Mouse (Mus musculus) neutrophil, adult 5-6 weeks (primary cell): ENCODE data around the gene Gnai2. TPM values are rescaled to one million over a fixed set of nuclear protein-coding genes. Genes with fewer than 3 reads are reported as not detected.
A peak's percentile ranks its signal among the peaks of the same experiment; 100 is the strongest.

ENCODE experiments used
- ATAC-seq: fragments of 151-379, 151-347 bp; 2 replicates; pipeline ENCODE4 v1.8.0; 2017; ENCODE audit warnings: mild to moderate bottlenecking, moderate TSS enrichment; ENCODE audit not compliant: insufficient number of reproducible peaks, poor library complexity, low FRiP score, severe bottlenecking; ENCODE audit errors: extremely low read depth
- total RNA-seq: library from RNA; stranded (forward); fragments of 200-1000 nt; gene quantifications from 2 replicates; pipeline ENCODE4 v1.2.3, GENCODE M21; 2017

The Gnai2 gene
- total RNA-seq, 1 experiment from 2014 or later: 1,081 TPM

- no peak for ATAC-seq
These were observed 16.2 kb downstream of the Gnai2 start for GRCm38 (mm10) chr9:107618778-107619545.

GRCm38 (mm10) chr9:107618098-107618497, 17.1 kb downstream of the Gnai2 start:
- ATAC-seq: no peak

- ATAC-seq: no peak
These were observed 17.7 kb downstream of the Gnai2 start for GRCm38 (mm10) chr9:107617461-107617860.

DNA sequence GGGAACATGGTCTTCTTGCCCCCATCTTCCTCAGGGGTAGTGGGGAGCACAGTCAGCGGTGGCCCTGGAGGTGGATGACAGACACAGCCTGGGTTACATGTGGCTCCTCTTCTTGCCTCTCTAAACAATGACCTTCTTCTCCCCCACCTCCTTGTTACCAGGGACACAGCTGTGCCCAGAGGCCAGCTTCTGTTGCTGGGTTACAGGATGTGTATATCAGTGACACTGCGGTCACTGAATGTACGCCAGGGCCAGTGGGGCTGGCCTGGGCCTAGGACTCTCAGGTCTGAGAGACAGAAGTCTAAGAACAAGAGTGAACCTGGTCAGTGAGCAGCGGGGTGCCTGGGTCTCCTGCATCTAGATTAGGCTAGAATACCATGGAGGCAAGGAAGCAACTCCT, 20.1 kb downstream of the Gnai2 start:
- ATAC-seq: no peak

DNA sequence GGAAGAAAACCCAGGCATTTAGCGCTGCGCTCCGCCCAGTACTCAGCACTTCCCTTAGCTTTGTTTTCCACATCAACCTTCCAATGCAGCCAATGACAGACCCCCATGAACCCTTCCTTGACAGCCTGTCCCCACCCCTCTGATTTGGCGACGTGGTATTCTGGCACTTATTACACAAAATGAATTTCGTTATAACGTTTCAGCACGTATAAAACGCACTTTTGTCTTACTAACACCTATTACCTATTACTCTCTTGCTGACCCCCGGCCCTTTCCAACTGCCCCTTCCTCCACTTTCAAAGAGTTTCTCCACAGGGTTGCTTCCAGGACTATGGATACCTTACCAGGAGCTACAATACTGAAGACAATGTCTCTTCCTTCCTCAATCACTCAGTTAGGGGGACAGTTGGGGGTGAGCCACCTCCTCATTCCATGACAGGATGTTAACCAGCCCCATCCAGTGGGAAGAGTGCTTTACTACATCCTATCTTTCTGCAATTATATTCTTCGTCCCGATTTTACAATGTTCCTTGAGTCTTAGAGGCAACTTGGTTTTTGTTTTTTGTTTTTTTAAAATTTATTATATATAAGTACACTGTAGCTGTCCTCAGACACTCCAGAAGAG, 22.1 kb downstream of the Gnai2 start:
- no peak for ATAC-seq

DNA sequence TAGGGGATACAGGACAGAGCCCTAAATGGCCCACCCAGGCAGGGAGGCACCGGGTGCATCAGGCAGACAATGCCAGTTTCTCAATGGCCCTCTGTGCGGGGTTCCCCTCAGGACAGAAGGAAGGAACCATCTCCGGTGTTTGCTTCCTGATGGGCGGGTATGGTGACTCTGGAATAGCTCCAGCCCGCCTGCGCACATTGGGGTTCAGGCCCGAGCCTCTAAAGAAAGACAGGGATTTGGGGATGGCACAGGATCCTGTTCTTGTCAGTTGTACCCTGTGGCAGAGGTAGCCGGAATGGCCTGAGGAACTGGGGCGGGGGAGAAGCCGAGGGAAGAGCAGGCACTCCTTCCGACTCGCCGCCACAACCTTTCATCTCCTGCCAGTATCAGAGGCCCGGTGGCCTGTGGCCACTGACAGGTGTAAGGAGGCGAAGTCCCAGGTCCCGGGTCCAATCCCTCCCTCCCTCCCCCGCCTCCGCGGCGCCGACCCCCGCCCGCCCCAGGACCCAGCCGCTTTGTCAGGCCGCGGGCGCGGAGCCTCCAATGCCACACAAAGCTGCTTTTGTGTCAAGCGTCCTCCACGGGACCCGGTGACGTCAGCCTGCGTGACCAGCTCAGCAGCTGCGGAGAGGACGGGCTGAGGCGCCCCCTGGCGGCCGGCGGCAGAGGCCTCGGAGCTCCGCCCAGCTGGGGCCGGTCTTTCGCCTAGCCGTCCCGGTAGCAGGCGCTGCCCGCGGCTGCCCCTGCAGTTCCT, 22.8 kb downstream of the Gnai2 start:
- peak; percentile 81 for ATAC-seq

DNA sequence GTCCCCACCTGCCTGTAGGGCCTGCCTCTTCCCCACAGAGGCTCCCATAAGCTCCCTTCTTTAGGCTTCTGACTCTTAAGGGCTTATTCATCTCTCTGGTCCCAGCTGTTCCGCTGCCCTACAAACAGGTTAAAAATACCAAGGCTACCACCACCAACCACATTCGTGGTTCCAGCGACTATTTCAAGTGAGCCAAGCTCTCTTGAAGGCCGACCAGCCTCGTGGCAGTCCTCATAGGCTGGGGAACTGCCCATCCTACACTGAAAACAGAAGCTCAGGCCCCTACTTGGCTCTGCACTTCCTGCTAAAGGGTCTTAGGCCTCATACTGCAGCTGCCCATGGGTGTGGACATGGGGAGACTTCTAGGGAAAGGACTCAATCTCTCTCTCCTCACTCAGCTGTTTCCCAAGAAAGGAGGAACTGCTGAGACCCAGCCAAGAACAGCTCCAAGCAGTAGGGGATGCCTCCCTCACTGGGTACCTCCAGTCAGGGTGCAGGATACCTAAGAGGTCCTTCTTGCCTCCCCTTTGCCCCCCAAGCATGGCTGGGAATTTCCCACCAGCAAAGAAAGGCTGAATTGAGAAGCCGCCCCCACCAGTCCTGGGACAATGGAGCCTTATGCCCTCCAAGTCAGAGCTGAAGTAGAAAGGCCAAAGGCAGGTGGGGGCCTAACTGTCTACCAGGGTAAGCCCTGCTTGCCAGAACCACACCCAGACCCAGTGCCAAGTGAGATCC, 23.5 kb downstream of the Gnai2 start:
- no peak for ATAC-seq

GRCm38 (mm10) chr9:107609433-107609830, 25.7 kb downstream of the Gnai2 start:
- ATAC-seq: no peak

GRCm38 (mm10) chr9:107608741-107609432, 26.3 kb downstream of the Gnai2 start, which contains the start of gene Sema3b:
Gene Sema3b, minus strand, starts transcription at chr9:107609229.
- ATAC-seq: no peak

DNA sequence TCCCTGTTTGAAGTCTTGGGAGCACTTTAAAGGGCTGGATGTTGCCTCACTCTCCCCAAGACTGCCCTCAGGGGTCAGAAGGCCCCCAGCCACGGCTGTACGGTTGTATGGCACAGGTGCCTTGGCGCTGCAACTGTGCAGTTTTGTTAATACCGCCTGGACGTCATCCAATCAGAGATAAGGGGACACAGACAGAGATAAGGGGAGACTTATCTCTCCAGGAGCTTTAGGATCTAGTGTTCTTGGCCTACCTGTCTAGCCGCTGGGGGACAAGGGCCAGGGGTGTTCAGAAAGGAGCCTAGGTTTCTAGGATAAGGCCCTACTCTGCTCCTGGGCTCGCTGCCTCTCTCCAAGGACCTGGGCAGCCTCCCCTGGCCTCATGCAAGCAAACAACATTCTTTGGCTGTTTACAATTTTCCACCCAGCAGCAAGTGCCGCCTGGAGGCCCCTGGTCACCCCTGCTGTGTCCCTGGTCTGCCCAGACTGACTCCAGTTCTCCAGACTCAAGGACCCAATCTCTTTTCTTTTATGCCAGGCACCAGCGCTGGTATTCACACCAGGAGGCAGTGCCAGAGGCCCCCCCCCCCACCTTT, 27.4 kb downstream of the Gnai2 start:
- no peak for ATAC-seq

- no peak for ATAC-seq
These were observed 28.1 kb downstream of the Gnai2 start for GRCm38 (mm10) chr9:107607036-107607435.

DNA sequence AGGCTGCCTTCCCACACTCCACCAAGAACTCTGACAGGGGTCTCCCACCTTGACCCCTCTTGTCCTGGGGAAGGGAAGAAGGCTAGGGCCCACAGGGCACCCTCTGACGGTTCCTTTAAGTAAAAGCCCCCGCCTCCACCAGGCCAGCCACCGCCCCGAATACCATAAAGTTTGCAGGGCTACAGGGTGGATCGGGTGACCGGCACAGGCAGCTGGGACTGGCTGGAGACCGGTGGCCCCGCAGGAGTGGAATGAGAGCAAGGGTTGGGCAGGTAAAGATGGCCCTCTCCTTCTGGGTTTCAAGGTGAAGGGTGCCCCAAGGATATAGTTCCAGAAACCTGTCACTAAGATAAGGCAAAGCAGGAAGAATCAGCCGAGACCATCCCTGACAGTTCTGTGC, 28.6 kb downstream of the Gnai2 start:
- no peak for ATAC-seq

DNA sequence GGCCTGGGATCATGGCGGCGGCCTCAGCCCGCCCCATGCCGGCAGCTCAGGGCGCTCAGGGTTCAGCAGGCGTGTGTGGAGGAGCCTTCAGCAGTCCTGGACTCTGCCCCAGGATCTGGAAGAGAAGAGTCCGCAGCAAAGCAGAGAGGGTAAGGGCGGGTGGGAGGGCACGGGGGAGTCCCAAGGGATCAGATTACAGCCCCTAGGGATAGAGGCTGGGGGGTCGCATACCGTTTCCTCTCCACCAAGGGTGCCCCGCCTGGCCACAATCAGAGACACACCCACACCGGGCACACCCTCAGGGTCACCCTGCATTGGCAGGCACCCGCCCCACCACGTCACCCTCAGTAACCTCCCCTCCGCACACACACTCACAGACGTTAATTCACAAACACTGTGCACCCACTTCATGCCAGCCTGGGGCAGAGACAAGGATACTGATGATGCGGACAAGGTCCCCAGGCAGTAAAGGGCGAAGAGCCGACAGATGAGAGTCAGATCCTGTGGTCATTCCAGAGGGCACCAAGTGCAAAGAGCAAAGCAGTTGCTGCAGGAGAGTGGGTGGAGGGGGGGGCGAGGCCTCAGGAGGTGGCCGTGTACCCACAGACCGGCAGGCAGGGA, 30.0 kb downstream of the Gnai2 start:
- ATAC-seq: no peak

- ATAC-seq: peak; percentile 34; the same call in 1 of the 2 replicates
These were observed 31.9 kb downstream of the Gnai2 start for GRCm38 (mm10) chr9:107603251-107603650.

- peak; percentile 74 for ATAC-seq
These were observed 33.0 kb downstream of the Gnai2 start for GRCm38 (mm10) chr9:107602068-107602648.

DNA sequence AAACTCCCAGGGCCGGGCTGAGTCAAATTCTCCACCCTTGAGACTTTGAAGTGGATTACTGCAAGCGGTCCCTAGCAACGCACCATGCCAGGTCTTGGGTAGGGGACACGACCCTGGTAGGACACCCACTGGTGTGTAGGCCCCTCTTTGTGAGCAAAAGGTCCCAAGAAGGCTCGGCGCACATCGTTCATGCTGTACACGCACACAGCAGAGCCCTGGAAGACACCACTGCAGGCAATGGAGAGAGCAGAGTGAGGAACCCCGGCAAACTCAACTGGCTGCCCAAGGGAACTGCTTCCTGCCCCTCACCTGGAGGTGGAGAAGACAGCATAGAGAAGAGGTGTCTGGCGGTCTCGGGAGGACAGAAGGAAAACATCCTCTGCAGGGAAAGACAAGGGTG, 33.9 kb downstream of the Gnai2 start:
- no peak for ATAC-seq

GRCm38 (mm10) chr9:107600745-107601144, 34.4 kb downstream of the Gnai2 start:
- ATAC-seq: no peak

DNA sequence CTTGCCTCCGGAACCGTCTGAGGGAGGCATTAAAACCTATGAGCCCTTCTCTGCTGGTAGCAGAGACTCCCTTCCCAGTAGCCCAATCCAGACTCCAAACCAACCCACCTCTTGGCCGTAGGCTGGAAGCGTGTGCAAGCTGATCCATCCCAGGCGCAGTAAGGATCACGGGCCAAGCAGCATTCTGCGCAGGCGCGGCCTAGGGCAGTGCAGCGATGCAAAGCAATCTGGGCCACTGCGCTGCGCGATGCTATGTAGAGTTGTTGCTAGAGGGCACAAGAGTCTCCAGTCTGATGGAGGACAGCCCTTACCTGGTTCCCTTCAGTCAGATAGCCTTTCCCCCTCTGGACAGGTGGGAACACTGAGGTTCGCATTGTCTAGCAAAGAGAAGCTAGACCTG, 35.3 kb downstream of the Gnai2 start:
- no peak for ATAC-seq
